In the genomic region with DNA sequence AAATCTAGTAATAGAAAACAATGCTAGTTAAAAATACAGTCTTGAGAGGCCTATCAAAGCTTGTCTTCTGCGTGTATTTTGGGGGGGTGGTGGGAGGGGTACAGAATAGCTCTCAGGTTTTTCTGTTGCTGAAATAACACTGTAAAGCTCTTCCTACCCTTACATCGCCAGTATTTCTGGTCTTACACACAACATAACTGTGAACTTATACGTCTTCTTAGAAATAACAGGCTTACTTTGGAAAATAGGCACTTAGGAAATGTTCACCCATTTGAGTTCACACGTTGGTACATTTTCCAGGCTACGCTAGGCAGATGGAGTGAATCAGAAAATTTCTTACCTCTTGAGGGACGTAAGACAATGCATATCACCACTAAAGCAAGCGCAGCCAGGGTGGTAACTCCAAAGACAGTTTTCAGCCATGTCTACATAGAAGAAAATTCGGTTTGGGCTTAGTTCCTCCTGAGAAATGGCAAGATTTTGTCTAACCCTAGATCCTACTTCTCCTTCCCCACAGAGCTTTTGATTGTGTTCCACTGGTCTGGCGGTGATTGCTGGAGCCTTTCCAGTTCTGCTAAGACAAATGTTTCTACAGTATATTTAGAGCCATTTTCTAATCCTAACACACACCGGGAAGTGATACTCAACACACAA, we compare ENCODE assay signal across 9 mouse cellular contexts. TPM values are rescaled to one million over a fixed set of nuclear protein-coding genes. Genes with fewer than 3 reads are reported as not detected.
DNase-seq lines count a peak whose midpoint lies in the region; ATAC-seq and TF ChIP-seq lines count a peak whose summit lies in the region.
"Had no signal": no experiment of that assay in that cellular context is flagged by ENCODE, and none has a peak within 500 bp of the region (broad histone marks: within the 10 kb centered on the region; RNA-seq: fewer than 3 reads in every experiment).

No protein-coding gene starts in this region.

- H3K27ac ChIP-seq in lung, embryonic 15.5 days = no peak overlapping the region
- H3K27ac ChIP-seq in heart, postnatal 0 days (ENCODE audit: low read depth) = peak overlapping the region; percentile 51; the same call in 1 of the 2 replicates
- peak overlapping the region; percentile 66 for H3K27ac ChIP-seq in stomach, embryonic 14.5 days (ENCODE audit: low read length)

- WGBS in lung, embryonic 15.5 days = 72% methylated on average over 10 of the region's 10 CpGs
- WGBS in heart, postnatal 0 days = 69% methylated on average over 10 of the region's 10 CpGs
- WGBS in stomach, embryonic 14.5 days = 66% methylated on average over 10 of the region's 10 CpGs

- ATAC-seq in lung, embryonic 15.5 days (ENCODE audit: borderline replicate concordance, extremely low read depth, low FRiP score, low TSS enrichment) = no peak
- ATAC-seq in heart, postnatal 0 days (ENCODE audit: insufficient read depth, low read depth) = no peak
- no peak for ATAC-seq in stomach, embryonic 14.5 days (ENCODE audit: insufficient number of reproducible peaks, insufficient read depth, low FRiP score, low read depth)

- no peak for TF ChIP-seq CTCF in heart, postnatal 0 days (IDR thresholded peaks at IDR 0.05; ENCODE audit: low read depth)

- TF ChIP-seq EP300 in heart, postnatal 0 days (IDR thresholded peaks at IDR 0.05; ENCODE audit: low read depth) = no peak

- H3K4me3 ChIP-seq in lung, embryonic 15.5 days = peak overlapping the region; percentile 9; the same call in 1 of the 2 replicates
- H3K4me3 ChIP-seq in heart, postnatal 0 days (ENCODE audit: low read depth, low read length) = peak overlapping the region; percentile 28
- H3K4me3 ChIP-seq in stomach, embryonic 14.5 days (ENCODE audit: low read depth, low read length) = peak overlapping the region; percentile 14

- intact Hi-C loops in gastrocnemius, postnatal 14 days (cut with DNase I; ENCODE audit: low total_unique reads) = no loop called here

- DNase-seq in gastrocnemius, postnatal 10 days = peak; percentile 10
- DNase-seq in gastrocnemius, postnatal 14 days = no peak
- DNase-seq in lung, adult 18-20 months = no peak
- no peak for DNase-seq in heart, postnatal 0 days (ENCODE audit: low spot score)
- DNase-seq in adrenal gland, adult 2 months = no peak
- no peak for DNase-seq in spleen, postnatal 36 days (ENCODE audit: low spot score in 2 of 2)
- DNase-seq: adrenal gland, adult 8-10 months had no signal

- H3K4me2 ChIP-seq in lung, embryonic 15.5 days = peak overlapping the region; percentile 33
- peak overlapping the region; percentile 38; the same call in 1 of the 2 replicates for H3K4me2 ChIP-seq in heart, postnatal 0 days (ENCODE audit: low read depth, low read length)
- H3K4me2 ChIP-seq in stomach, embryonic 14.5 days (replicated peaks; ENCODE audit: low read depth, low read length) = peak overlapping the region; percentile 31

- H3K27me3 ChIP-seq in lung, embryonic 15.5 days = no peaks in the 10 kb centered on the region
- no peaks in the 10 kb centered on the region for H3K27me3 ChIP-seq in heart, postnatal 0 days (ENCODE audit: control insufficient read depth, insufficient read depth, low read length)
- H3K27me3 ChIP-seq in stomach, embryonic 14.5 days (ENCODE audit: control insufficient read depth, insufficient read depth, low read length) = no peaks in the 10 kb centered on the region

- no peaks in the 10 kb centered on the region for H3K9me3 ChIP-seq in lung, embryonic 15.5 days
- no peaks in the 10 kb centered on the region for H3K9me3 ChIP-seq in heart, postnatal 0 days (replicated peaks; ENCODE audit: control insufficient read depth, low read length)
- no peaks in the 10 kb centered on the region for H3K9me3 ChIP-seq in stomach, embryonic 14.5 days (ENCODE audit: control insufficient read depth, low read depth, low read length)

- H3K36me3 ChIP-seq in lung, embryonic 15.5 days = no peaks in the 10 kb centered on the region
- H3K36me3 ChIP-seq in heart, postnatal 0 days (replicated peaks; ENCODE audit: control insufficient read depth, insufficient read depth, low read length) = no peaks in the 10 kb centered on the region
- no peaks in the 10 kb centered on the region for H3K36me3 ChIP-seq in stomach, embryonic 14.5 days (ENCODE audit: control insufficient read depth, insufficient read depth, low read length)

- no peaks in the 10 kb centered on the region for H3K4me1 ChIP-seq in lung, embryonic 15.5 days
- no peaks in the 10 kb centered on the region for H3K4me1 ChIP-seq in heart, postnatal 0 days (ENCODE audit: control insufficient read depth, insufficient read depth)
- H3K4me1 ChIP-seq in stomach, embryonic 14.5 days (ENCODE audit: control insufficient read depth, insufficient read depth, low read length) = no peaks in the 10 kb centered on the region

- H3K9ac ChIP-seq in lung, embryonic 15.5 days = no peak overlapping the region
- no peak overlapping the region for H3K9ac ChIP-seq in heart, postnatal 0 days (replicated peaks; ENCODE audit: low read depth, low read length)
- H3K9ac ChIP-seq in stomach, embryonic 14.5 days (replicated peaks; ENCODE audit: low read depth, low read length) = no peak overlapping the region

RNA-seq across cellular contexts. Expression of gene Fap, which starts 0.6 kb away (rescaled TPM):
- 10 to 100 TPM; 26.5 to 43.1 TPM for total RNA-seq in gastrocnemius, postnatal 10 days (2021)
- total RNA-seq in gastrocnemius, postnatal 14 days (2021) = 10 to 100 TPM; 15.6 to 19.3 TPM
- 2.7 and 2.8 TPM in 2 replicates for polyA plus RNA-seq in lung, embryonic 15.5 days (2015; fragmentation: Nextera tagmentation; extraction: Ambion mirVana)
- 1.7 and 6.0 TPM in 2 replicates for total RNA-seq in heart, postnatal 0 days (2014; rRNA removed; ENCODE audit: low replicate concordance)
- 1.9 and 2.3 TPM in 2 replicates for polyA plus RNA-seq in heart, postnatal 0 days (2015; fragmentation: Nextera tagmentation; extraction: Ambion mirVana)
- polyA plus RNA-seq in stomach, embryonic 14.5 days (2014; fragmentation: Nextera tagmentation; extraction: Ambion mirVana) = 21.8 and 25.8 TPM in 2 replicates
- 1 to 10 TPM; 2.3 to 2.9 TPM for total RNA-seq in adrenal gland, adult 2 months (2021)
- 0.18 and 0.64 TPM in 2 replicates for polyA plus RNA-seq in adrenal gland, adult 2 months (2012; rRNA removed)
